Mouse (Mus musculus) myocyte (in vitro differentiated cells): ENCODE data around the gene Nrros. TPM values are rescaled to one million over a fixed set of nuclear protein-coding genes. Genes with fewer than 3 reads are reported as not detected.

Experiments used
- H3K27me3 ChIP-seq: one replicate; pipeline ENCODE4 v1.6.1; 2011; ENCODE audit not compliant: control insufficient read depth, insufficient read depth, insufficient read length
- H3K36me3 ChIP-seq: one replicate; pipeline ENCODE4 v1.6.1; 2011; ENCODE audit not compliant: control insufficient read depth, insufficient read depth
- H3K4me2 ChIP-seq: one replicate; pipeline ENCODE4 v1.6.1; 2011; ENCODE audit warnings: low read depth, control low read depth
- H3K4me3 ChIP-seq: one replicate; pipeline ENCODE4 v1.5.1; 2011; ENCODE audit warnings: mild to moderate bottlenecking, control low read depth, moderate library complexity
- H3K79me2 ChIP-seq: one replicate; pipeline ENCODE4 v1.6.1; 2011; ENCODE audit not compliant: control insufficient read depth, insufficient read depth
- H3ac ChIP-seq: one replicate; pipeline ENCODE4 v1.6.1; 2011; ENCODE audit not compliant: control insufficient read depth, insufficient read length
- CEBPB ChIP-seq: IDR thresholded peaks from 2 replicates; pipeline ENCODE4 v1.6.1; 2011; ENCODE audit warnings: mild to moderate bottlenecking, moderate library complexity; ENCODE audit not compliant: poor library complexity, insufficient read depth, severe bottlenecking
- E2F4 ChIP-seq: IDR thresholded peaks from one replicate; pipeline ENCODE4 v1.6.1; 2011; ENCODE audit warnings: mild to moderate bottlenecking, control low read depth, moderate library complexity; ENCODE audit not compliant: insufficient read depth
- MAX ChIP-seq: IDR thresholded peaks from one replicate; pipeline ENCODE4 v1.6.1; 2011; ENCODE audit warnings: low read depth, mild to moderate bottlenecking, control low read depth
- MYOD1 ChIP-seq, 3 experiments: IDR thresholded peaks; one replicate each; pipeline ENCODE4 v1.6.1; 2011; ENCODE audit warnings: control low read depth in 2 of 3, low read depth in 2 of 3, mild to moderate bottlenecking in 2 of 3, moderate library complexity in 1 of 3; ENCODE audit not compliant: insufficient read length in 2 of 3, control insufficient read depth in 1 of 3
- MYOG ChIP-seq, 3 experiments: IDR thresholded peaks; one replicate each; pipeline ENCODE4 v1.6.1; 2011; ENCODE audit warnings: control low read depth in 2 of 3, low read depth in 2 of 3, mild to moderate bottlenecking in 2 of 3; ENCODE audit not compliant: insufficient read length in 2 of 3, control insufficient read depth in 1 of 3, insufficient read depth in 1 of 3
- POLR2A ChIP-seq: IDR thresholded peaks from one replicate; pipeline ENCODE4 v1.6.1; 2011; ENCODE audit warnings: low read depth, mild to moderate bottlenecking, control low read depth, moderate library complexity; ENCODE audit not compliant: insufficient read length
- POLR2AphosphoS2 ChIP-seq: IDR thresholded peaks from one replicate; pipeline ENCODE4 v1.6.1; 2011; ENCODE audit warnings: low read depth, control low read depth; ENCODE audit not compliant: insufficient read length
- REST ChIP-seq: IDR thresholded peaks from one replicate; pipeline ENCODE4 v1.6.1; 2011; ENCODE audit warnings: mild to moderate bottlenecking, control low read depth, moderate library complexity; ENCODE audit not compliant: insufficient read depth, insufficient read length
- SRF ChIP-seq: IDR thresholded peaks from one replicate; pipeline ENCODE4 v1.6.1; 2011; ENCODE audit warnings: low read depth; ENCODE audit not compliant: control insufficient read depth, insufficient read length
- TCF12 ChIP-seq: IDR thresholded peaks from one replicate; pipeline ENCODE4 v1.6.1; 2011; ENCODE audit warnings: mild to moderate bottlenecking, control low read depth; ENCODE audit not compliant: poor library complexity, insufficient read depth, severe bottlenecking
- TCF3 ChIP-seq: IDR thresholded peaks from one replicate; pipeline ENCODE4 v1.6.1; 2011; ENCODE audit warnings: low read depth, control low read depth; ENCODE audit not compliant: insufficient read length
- USF1 ChIP-seq: IDR thresholded peaks from one replicate; pipeline ENCODE4 v1.6.1; 2011; ENCODE audit warnings: low read depth, mild to moderate bottlenecking, control low read depth, moderate library complexity
- polyA plus RNA-seq: library from polyadenylated mRNA; unstranded; fragments of >200 nt; fragmentation: generic; extraction: Trizol; gene quantifications from one replicate; pipeline ENCODE4 v1.2.1, GENCODE M21; 2012; ENCODE audit warnings: missing spikeins

Nrros gene
- polyA plus RNA-seq, 1 experiment, result not detected

DNA sequence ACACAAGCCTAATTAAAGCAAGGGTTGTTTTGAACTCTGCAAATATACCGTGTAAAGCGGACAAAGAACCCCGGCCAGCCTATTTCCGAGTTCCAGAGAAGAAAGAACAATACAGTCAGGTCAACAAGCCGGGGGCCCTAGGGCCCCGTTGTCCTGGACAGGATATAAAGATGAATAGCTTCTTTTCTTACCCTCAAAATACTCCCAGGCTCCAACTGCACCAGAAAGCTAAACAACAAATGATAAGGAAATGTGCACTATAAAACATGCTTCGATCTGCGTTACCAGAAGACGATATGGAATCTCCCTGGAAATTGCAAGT is 35.6 kb upstream of the Nrros start:
- H3K4me3 ChIP-seq, result no peak overlapping the region
- H3K36me3 ChIP-seq, result no peaks in the 10 kb centered on the region
- no peak overlapping the region for H3ac ChIP-seq
- H3K4me2 ChIP-seq, result no peak overlapping the region
- no peaks in the 10 kb centered on the region for H3K27me3 ChIP-seq
- H3K79me2 ChIP-seq, result no peaks in the 10 kb centered on the region
- TF ChIP-seq POLR2AphosphoS2, result no peak
- TF ChIP-seq MYOD1 (IDR thresholded peaks at IDR 0.05; ENCODE audit: control insufficient read depth in 1 of 3, insufficient read length in 2 of 3, low read depth in 2 of 3), result no peak
- no peak for TF ChIP-seq USF1
- TF ChIP-seq MAX, result no peak
- no peak for TF ChIP-seq MYOG (IDR thresholded peaks at IDR 0.05; ENCODE audit: control insufficient read depth in 1 of 3, insufficient read depth in 1 of 3, insufficient read length in 2 of 3, low read depth in 2 of 3)
- TF ChIP-seq REST, result no peak
- no peak for TF ChIP-seq TCF3
- TF ChIP-seq SRF, result no peak
- TF ChIP-seq E2F4, result no peak
- no peak for TF ChIP-seq TCF12
- TF ChIP-seq POLR2A, result no peak
- TF ChIP-seq CEBPB, result no peak

DNA sequence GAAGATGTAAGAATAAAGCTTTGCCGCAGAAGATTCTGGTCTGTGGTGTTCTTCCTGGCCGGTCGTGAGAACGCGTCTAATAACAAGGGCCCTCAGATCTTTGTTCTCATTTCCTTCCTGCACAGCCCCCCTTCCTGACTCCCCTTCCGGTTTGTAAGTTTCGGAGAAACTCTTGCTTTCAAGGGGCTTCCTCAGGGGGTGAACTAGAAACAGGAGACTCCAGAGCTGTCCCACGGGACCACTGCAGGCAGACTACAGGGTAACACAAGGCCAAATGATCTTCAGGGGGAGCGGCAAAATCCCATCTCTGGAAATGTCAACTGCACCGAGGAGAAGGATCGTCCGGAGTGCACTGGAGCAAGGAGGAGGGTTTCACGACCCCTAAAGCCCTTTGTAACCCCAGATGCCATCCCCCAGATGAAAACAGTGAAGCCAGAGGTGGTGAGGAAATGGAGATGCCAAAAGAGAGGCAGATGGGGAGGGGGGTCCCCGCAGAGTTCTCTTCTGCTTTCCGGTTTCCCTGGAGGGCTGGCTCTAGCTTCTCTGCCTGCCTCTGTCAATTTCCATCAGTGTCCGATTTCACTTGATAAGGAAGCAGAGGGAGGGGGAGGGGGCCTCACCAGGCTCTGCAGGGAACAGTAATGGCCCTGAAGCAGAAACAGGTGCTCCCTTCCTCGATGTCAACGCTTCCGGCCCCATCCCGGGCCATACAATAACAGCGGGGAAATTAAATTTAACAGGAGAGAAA is 35.0 kb upstream of the Nrros start:
- Histone ChIP-seq H3K79me2 (no peaks in the 10 kb centered on the region), H3K27me3 (no peaks in the 10 kb centered on the region), H3K4me3 (no peak overlapping the region), H3K4me2 (no peak overlapping the region), H3K36me3 (no peaks in the 10 kb centered on the region), H3ac (no peak overlapping the region)
- TF ChIP-seq E2F4, result no peak
- no peak for TF ChIP-seq POLR2AphosphoS2
- TF ChIP-seq POLR2A, result no peak
- TF ChIP-seq CEBPB, result no peak
- no peak for TF ChIP-seq TCF3
- TF ChIP-seq TCF12, result no peak
- TF ChIP-seq MYOG (IDR thresholded peaks at IDR 0.05; ENCODE audit: control insufficient read depth in 1 of 3, insufficient read depth in 1 of 3, insufficient read length in 2 of 3, low read depth in 2 of 3), result no peak
- no peak for TF ChIP-seq SRF
- TF ChIP-seq MAX, result no peak
- no peak for TF ChIP-seq USF1
- no peak for TF ChIP-seq REST

GRCm38 (mm10) chr16:32190011-32190441 is 24.6 kb upstream of the Nrros start:
- no peak overlapping the region for H3K4me3 ChIP-seq
- H3K79me2 ChIP-seq, result no peaks in the 10 kb centered on the region
- H3ac ChIP-seq, result no peak overlapping the region
- no peaks in the 10 kb centered on the region for H3K36me3 ChIP-seq
- no peak overlapping the region for H3K4me2 ChIP-seq
- peaks cover 9% of the 10 kb centered on the region for H3K27me3 ChIP-seq
- TF ChIP-seq E2F4, result no peak
- TF ChIP-seq USF1, result no peak
- TF ChIP-seq MYOD1 (IDR thresholded peaks at IDR 0.05; ENCODE audit: control insufficient read depth in 1 of 3, insufficient read length in 2 of 3, low read depth in 2 of 3), result no peak
- TF ChIP-seq REST, result no peak
- TF ChIP-seq POLR2AphosphoS2, result no peak
- TF ChIP-seq MYOG (IDR thresholded peaks at IDR 0.05; ENCODE audit: control insufficient read depth in 1 of 3, insufficient read depth in 1 of 3, insufficient read length in 2 of 3, low read depth in 2 of 3), result no peak

- no peaks in the 10 kb centered on the region for H3K79me2 ChIP-seq
- H3K4me3 ChIP-seq, result no peak overlapping the region
- no peaks in the 10 kb centered on the region for H3K36me3 ChIP-seq
- H3ac ChIP-seq, result no peak overlapping the region
- peaks cover 8% of the 10 kb centered on the region for H3K27me3 ChIP-seq
- peak overlapping the region; percentile 10 for H3K4me2 ChIP-seq
- TF ChIP-seq MAX, result no peak
- no peak for TF ChIP-seq REST
- TF ChIP-seq TCF12, result no peak
- TF ChIP-seq CEBPB, result no peak
- TF ChIP-seq E2F4, result no peak
- TF ChIP-seq POLR2A, result no peak
These were observed 23.7 kb upstream of the Nrros start for GRCm38 (mm10) chr16:32189109-32189508.

GRCm38 (mm10) chr16:32186056-32186455 is 20.7 kb upstream of the Nrros start:
- H3K79me2 ChIP-seq, result no peaks in the 10 kb centered on the region
- H3K27me3 ChIP-seq, result no peaks in the 10 kb centered on the region
- no peak overlapping the region for H3ac ChIP-seq
- no peak overlapping the region for H3K4me2 ChIP-seq
- H3K36me3 ChIP-seq, result no peaks in the 10 kb centered on the region
- H3K4me3 ChIP-seq, result no peak overlapping the region
- TF ChIP-seq CEBPB, result no peak
- TF ChIP-seq POLR2A, result no peak
- no peak for TF ChIP-seq MYOD1 (IDR thresholded peaks at IDR 0.05; ENCODE audit: control insufficient read depth in 1 of 3, insufficient read length in 2 of 3, low read depth in 2 of 3)
- no peak for TF ChIP-seq MYOG (IDR thresholded peaks at IDR 0.05; ENCODE audit: control insufficient read depth in 1 of 3, insufficient read depth in 1 of 3, insufficient read length in 2 of 3, low read depth in 2 of 3)
- no peak for TF ChIP-seq REST
